Mouse (Mus musculus) embryonic facial prominence, embryonic 10.5 days (tissue): ENCODE data around the gene Paxx. TPM values are rescaled to one million over a fixed set of nuclear protein-coding genes. Genes with fewer than 3 reads are reported as not detected.

Source experiments
- DNase-seq: peaks from one replicate; pipeline ENCODE4 v3.0.0-alpha.2; 2017; ENCODE audit warnings: low spot score
- H3K27ac ChIP-seq: fragments of 300-500 bp; sonication (generic); replicated peaks from 2 replicates; pipeline ENCODE4 v1.5.1; 2016; ENCODE audit warnings: mild to moderate bottlenecking
- H3K27me3 ChIP-seq: fragments of 300-500 bp; sonication (generic); replicated peaks from 2 replicates; pipeline ENCODE4 v1.6.1; 2016; ENCODE audit warnings: low read depth, mild to moderate bottlenecking; ENCODE audit not compliant: poor library complexity, severe bottlenecking
- H3K36me3 ChIP-seq: fragments of 300-500 bp; sonication (generic); replicated peaks from 2 replicates; pipeline ENCODE4 v1.6.1; 2016; ENCODE audit warnings: mild to moderate bottlenecking, moderate library complexity
- H3K4me1 ChIP-seq: fragments of 300-500 bp; sonication (generic); 2 replicates; pipeline ENCODE4 v1.6.1; 2016
- H3K4me3 ChIP-seq: fragments of 300-500 bp; sonication (generic); 2 replicates; pipeline ENCODE4 v1.5.1; 2016; ENCODE audit warnings: mild to moderate bottlenecking, moderate library complexity
- H3K9me3 ChIP-seq: fragments of 300-500 bp; sonication (generic); 2 replicates; pipeline ENCODE4 v1.6.1; 2016; ENCODE audit warnings: mild to moderate bottlenecking
- WGBS: fragments of 180-500 bp; shearing (Covaris S2); methylation state at CpG from one replicate; pipeline ENCODE4 v1.1.7; 2016; 5-methylcytosine and 5-hydroxymethylcytosine counted together
- microRNA-seq: library from miRNA; unstranded; fragments of <30 nt; microRNA quantifications from one replicate; pipeline ENCODE4, GENCODE M21; 2017
- polyA plus RNA-seq: library from polyadenylated mRNA; unstranded; fragments of >200 nt; fragmentation: Nextera tagmentation; extraction: Ambion mirVana; gene quantifications from 2 replicates; pipeline ENCODE4 v1.2.1, GENCODE M21; 2016

Gene Paxx
- polyA plus RNA-seq, 1 experiment from 2014 or later: 16.0 TPM

DNA sequence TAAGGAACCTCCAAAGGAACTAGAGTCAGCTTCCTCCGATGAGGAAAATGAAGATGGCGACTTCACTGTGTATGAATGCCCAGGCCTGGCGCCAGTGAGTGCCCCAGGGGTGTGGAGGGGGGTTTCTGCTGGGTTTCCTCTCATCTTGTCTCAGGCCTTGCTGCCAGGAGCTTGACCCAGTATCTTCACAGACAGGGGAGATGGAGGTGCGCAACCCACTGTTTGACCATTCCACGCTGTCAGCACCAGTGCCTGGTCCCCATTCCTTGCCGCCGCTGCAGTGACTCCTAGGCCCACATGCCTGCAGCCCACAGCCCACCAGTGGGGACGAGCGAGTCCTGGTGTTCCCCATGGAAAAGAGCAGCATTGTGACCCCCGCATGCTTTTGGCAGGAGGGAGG lies 52.0 kb downstream of the Paxx start:
- DNase-seq: no peak
- Histone ChIP-seq H3K27ac (no peak overlapping the region), H3K27me3 (peaks cover 23% of the 10 kb centered on the region), H3K4me3 (no peak overlapping the region), H3K9me3 (no peaks in the 10 kb centered on the region), H3K36me3 (peaks cover 10% of the 10 kb centered on the region; the same call in 1 of the 2 replicates), H3K4me1 (0 out of 2 replicates have a peak, but pooled peaks cover under 1% of the 10 kb centered on the region)
- 89% methylated on average over 10 of the region's 10 CpGs for WGBS

Small RNA genes lying within 50 kb of the gene (microRNA-seq; reads per million reads assigned to microRNA genes)
- not detected for gene Mir3087

Other genes with a start within 250 kb of the Paxx start
- 124 and 125 TPM in 2 replicates for gene Nelfb, start 249.6 kb downstream of the Paxx start, polyA plus RNA-seq
- gene Stpg3, start 246.5 kb downstream of the Paxx start, polyA plus RNA-seq: not detected in 2 replicates
- 0.74 and 1.4 TPM in 2 replicates for gene Fam166a, start 242.3 kb downstream of the Paxx start, polyA plus RNA-seq
- gene Tubb4b, start 236.4 kb downstream of the Paxx start, polyA plus RNA-seq: 562 and 601 TPM in 2 replicates
- gene Slc34a3, start 226.7 kb downstream of the Paxx start, polyA plus RNA-seq: not detected in 2 replicates
- gene Rnf224, start 224.3 kb downstream of the Paxx start, polyA plus RNA-seq: not detected in 2 replicates
- 15.1 and 16.4 TPM in 2 replicates for gene Rnf208, start 218.8 kb downstream of the Paxx start, polyA plus RNA-seq
- 0.59 TPM in 1 of 2 replicates, not detected in the other for gene Cysrt1, start 218.6 kb downstream of the Paxx start, polyA plus RNA-seq
- 6.3 and 7.9 TPM in 2 replicates for gene AL732309.1, start 214.2 kb downstream of the Paxx start, polyA plus RNA-seq
- gene Tmem203, start 205.7 kb downstream of the Paxx start, polyA plus RNA-seq: 15.2 and 18.3 TPM in 2 replicates
- 8.0 and 9.0 TPM in 2 replicates for gene Tprn, start 198.5 kb downstream of the Paxx start, polyA plus RNA-seq
- gene Ssna1, start 188.7 kb downstream of the Paxx start, polyA plus RNA-seq: 228 and 238 TPM in 2 replicates
- gene Anapc2, start 188.6 kb downstream of the Paxx start, polyA plus RNA-seq: 147 and 151 TPM in 2 replicates
- gene Tmem210, start 172.9 kb downstream of the Paxx start, polyA plus RNA-seq: not detected in 2 replicates
- not detected in 2 replicates for gene Lrrc26, start 171.2 kb downstream of the Paxx start, polyA plus RNA-seq
- 0.89 and 1.4 TPM in 2 replicates for gene Grin1, start 141.9 kb downstream of the Paxx start, polyA plus RNA-seq
- 50.4 and 51.9 TPM in 2 replicates for gene Man1b1, start 128.8 kb downstream of the Paxx start, polyA plus RNA-seq
- gene Dpp7, start 104.7 kb downstream of the Paxx start, polyA plus RNA-seq: 17.0 and 18.0 TPM in 2 replicates
- gene Uap1l1, start 95.4 kb downstream of the Paxx start, polyA plus RNA-seq: 8.5 and 11.4 TPM in 2 replicates
- gene Sapcd2, start 88.8 kb downstream of the Paxx start, polyA plus RNA-seq: 73.6 and 74.6 TPM in 2 replicates
- 0.14 TPM in 1 of 2 replicates, not detected in the other for gene Entpd2, start 65.2 kb downstream of the Paxx start, polyA plus RNA-seq
- 38.3 and 40.3 TPM in 2 replicates for gene Npdc1, start 61.7 kb downstream of the Paxx start, polyA plus RNA-seq
- not detected in 2 replicates for gene Fut7, start 37.8 kb downstream of the Paxx start, polyA plus RNA-seq
- gene Abca2, start 32.4 kb downstream of the Paxx start, polyA plus RNA-seq: 4.3 and 5.6 TPM in 2 replicates
- gene Clic3, start 4.3 kb downstream of the Paxx start, polyA plus RNA-seq: 0.60 and 1.4 TPM in 2 replicates
- 0.18 TPM in 1 of 2 replicates, not detected in the other for gene Ptgds, start 9.0 kb upstream of the Paxx start, polyA plus RNA-seq
- not detected in 2 replicates for gene Lcn12, start 32.8 kb upstream of the Paxx start, polyA plus RNA-seq
- gene Fbxw5, start 39.7 kb upstream of the Paxx start, polyA plus RNA-seq: 87.9 and 92.2 TPM in 2 replicates
- gene C8g, start 40.6 kb upstream of the Paxx start, polyA plus RNA-seq: 6.1 and 6.7 TPM in 2 replicates
- gene Traf2, start 85.8 kb upstream of the Paxx start, polyA plus RNA-seq: 39.9 and 40.1 TPM in 2 replicates
- 310 and 316 TPM in 2 replicates for gene Edf1, start 96.8 kb upstream of the Paxx start, polyA plus RNA-seq
- gene Mamdc4, start 113.8 kb upstream of the Paxx start, polyA plus RNA-seq: 1.9 and 7.7 TPM in 2 replicates
- gene Phpt1, start 114.1 kb upstream of the Paxx start, polyA plus RNA-seq: 146 and 155 TPM in 2 replicates
- 0.05 and 0.16 TPM in 2 replicates for gene Ajm1, start 120.7 kb upstream of the Paxx start, polyA plus RNA-seq
- gene Rabl6, start 147.4 kb upstream of the Paxx start, polyA plus RNA-seq: 77.1 and 78.2 TPM in 2 replicates
- gene Ccdc183, start 156.6 kb upstream of the Paxx start, polyA plus RNA-seq: 0.10 and 0.11 TPM in 2 replicates
- gene Tmem141, start 160.9 kb upstream of the Paxx start, polyA plus RNA-seq: 16.6 and 17.2 TPM in 2 replicates
- 0.49 and 0.57 TPM in 2 replicates for gene Fcna, start 166.9 kb upstream of the Paxx start, polyA plus RNA-seq
- 0.24 TPM in 1 of 2 replicates, not detected in the other for gene Lcn8, start 192.0 kb upstream of the Paxx start, polyA plus RNA-seq
- not detected in 2 replicates for gene Lcn5, start 196.9 kb upstream of the Paxx start, polyA plus RNA-seq
- gene Lcn6, start 215.7 kb upstream of the Paxx start, polyA plus RNA-seq: not detected in 2 replicates
- not detected in 2 replicates for gene Lcn10, start 221.6 kb upstream of the Paxx start, polyA plus RNA-seq
- gene Obp2a, start 238.9 kb upstream of the Paxx start, polyA plus RNA-seq: not detected in 2 replicates
- gene Bmyc, start 245.6 kb upstream of the Paxx start, polyA plus RNA-seq: 80.3 and 82.0 TPM in 2 replicates